Mouse (Mus musculus) layer of hippocampus, adult 11-12 months (tissue): Measurements from ENCODE around the gene Nfil3.
A peak's percentile ranks its signal among the peaks of the same experiment; 100 is the strongest.

ENCODE experiments used
- DNase-seq: peaks from one replicate; pipeline ENCODE4 v3.0.0; 2022; ENCODE audit warnings: low spot score

Gene Nfil3

DNA sequence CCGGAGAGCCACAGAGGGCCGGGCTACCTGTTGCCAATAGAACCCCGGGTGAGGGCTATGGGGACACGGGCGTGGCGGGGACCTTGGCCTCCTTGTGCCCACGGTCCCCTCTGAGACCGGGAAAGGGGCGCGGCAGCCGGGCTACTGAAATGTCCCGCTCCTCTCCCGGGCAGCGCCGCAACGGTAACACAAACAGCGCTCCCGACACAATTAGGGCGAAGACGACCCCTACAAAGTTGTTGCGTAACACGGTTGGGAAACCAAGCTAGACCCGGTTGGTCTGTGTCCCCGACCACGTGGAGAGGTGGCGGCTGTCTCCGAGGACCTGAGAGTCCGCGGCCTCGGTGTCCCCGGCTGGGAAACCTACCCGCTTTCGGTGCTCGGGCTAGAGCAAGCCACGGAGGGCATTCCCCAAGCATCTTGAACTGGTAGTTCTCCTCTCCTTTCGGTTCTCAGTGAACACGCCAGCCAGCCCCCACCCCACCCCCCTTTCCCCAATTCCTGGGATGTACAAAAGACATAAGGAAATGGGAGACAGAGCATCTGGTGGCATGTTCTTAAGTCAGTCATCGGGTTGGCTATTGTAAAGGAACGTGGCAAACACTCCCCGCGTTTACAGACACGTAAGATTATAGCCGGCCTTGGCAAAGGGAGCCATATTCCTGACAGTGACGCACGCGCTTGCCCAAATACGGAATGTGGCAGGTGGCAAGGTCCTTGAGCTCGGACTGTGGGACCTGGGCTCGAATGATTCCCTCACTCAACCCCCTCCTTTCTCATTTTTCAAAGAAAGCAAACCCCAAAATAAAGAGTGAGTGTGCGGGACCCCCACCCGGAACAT, 788 bp upstream of the Nfil3 start:
- peak; percentile 30 for DNase-seq

DNA sequence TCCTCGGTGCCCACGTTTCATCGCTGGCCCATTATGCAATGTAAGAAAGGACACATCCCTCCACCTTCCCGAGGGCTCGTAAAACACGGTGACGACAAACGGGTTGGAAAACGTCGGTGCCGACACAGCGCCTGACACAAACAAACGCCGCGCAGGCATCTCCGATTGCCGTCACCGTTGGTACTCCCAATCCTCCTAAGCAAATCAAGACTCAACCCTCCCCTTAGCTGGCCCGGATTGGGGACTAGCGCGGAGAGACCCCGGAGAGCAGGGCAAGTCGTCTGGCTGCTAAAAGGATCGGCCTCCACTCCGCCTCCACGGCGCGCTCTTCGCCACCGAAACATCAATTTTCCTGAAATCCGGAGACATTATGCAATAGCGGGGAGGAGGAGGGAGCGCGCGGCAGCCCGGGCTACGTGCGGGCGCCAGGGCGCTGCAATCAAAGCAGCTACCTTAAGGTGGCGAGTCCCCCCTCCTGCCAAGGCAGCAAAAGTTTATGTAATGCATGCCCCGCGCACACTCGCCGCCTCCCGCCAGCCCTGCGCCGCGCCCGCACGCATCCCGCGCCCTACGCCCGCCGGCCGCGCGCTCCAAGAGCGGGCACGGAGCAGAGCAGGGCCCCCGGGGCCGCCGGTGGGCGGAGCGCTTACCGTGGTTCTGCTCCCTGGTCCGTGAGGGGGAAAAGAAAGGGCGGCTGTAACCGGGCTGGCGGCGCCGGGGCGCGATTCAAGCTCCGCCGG, 492 bp downstream of the Nfil3 start:
- DNase-seq: peak; percentile 79

DNA sequence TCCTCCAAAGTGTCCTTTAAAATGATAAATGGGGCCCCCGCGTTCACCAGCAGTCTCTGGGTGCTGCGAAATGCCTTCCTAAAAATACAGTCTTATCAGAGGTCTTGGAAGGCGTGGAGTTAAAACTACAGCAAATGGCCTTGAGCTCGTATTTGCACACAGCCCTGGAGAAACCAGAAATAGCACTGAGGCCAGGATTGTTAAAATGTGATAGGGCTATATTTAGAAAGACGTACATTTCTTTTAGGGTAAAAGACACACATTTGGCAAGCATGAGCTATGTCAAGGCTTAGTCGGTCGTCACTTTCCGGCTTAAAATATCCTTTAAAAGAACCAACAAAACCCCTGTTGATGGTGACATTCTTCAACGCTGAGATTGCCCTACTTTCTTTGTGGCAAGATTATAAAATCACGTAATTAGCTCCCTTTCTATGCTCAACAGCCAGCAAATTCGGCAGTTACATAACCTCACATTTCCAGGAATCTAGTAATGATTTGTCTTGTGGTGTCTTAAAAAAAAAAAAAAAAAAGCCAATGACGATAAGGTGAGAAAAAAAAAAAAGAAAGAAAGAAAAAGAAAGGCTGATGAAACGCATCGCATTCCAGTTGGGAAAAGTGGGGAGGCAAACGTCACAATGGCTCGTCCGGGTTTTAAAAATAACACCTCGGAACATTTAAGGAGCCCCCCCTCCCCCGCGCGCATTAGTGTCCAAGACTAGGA, 1.4 kb downstream of the Nfil3 start:
- no peak for DNase-seq

DNA sequence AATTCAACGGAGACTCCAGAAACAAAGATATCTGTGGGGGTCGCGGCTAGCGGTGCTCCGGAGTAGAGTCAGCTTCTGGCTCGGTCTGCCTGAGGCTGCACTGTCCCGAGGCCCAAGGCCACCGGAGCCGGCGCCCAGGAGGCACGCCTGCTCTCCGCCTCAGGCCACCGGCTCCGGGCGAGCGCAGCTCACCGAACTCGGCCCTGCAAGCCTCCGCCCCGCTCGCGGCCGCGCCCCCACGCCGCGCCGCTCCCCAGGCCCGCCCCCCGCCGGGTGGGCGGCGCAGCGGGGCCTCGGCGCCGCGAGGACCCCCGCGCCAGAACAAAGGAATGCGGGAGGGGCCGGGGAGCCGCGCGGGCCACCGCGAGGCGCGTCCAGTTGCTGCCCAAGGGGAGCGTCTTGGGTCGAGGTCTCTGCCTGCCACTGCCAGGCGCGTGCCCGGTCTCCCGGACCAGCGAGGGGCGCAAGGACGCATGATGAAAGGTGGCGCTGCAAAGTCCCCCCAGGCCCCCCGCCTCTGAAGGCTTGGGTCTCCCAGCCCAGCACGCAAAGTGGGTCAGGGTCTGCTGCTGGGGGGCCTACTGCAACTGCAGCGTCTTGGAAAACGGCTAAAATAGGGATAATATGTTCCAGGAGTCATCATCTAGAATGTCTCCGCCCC, 2.4 kb downstream of the Nfil3 start:
- no peak for DNase-seq

DNA sequence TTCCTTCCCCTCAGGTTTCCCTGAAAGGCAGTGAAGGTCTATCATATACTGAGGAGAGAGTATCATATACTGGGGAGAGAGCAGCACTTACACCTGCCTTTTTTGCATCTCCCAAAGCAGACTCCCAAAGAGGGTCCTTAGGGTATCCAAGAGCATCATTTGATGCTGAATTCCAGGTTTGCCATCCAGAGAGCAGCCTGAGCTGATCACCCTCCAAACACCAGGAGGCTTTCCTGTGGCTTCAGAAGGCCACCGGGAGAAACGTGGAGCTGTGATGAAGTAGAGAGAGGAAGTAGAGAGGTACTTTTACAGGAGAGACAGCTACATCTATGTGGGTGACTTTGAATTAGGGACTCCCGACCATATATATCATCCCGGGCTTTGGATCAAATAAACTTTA, 3.1 kb downstream of the Nfil3 start:
- no peak for DNase-seq

DNA sequence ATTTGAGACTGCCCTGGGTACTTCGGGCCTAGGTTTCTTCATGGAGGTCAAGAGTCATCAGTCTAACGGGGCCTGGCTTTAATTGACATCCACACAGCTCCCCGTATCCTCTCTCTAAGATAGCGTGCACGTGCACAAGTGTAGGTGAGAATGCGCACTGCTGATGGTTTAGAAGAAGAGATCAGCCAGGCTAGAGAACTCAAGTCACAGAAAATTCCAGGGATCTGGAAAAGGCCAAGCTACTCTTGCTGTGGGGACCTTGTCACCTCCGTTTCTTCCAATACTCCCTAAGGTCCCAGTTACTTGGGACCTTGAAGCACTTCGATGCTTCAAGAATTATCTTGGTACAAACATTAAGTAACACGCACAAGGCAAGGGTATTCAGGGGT, 3.7 kb downstream of the Nfil3 start:
- no peak for DNase-seq

DNA sequence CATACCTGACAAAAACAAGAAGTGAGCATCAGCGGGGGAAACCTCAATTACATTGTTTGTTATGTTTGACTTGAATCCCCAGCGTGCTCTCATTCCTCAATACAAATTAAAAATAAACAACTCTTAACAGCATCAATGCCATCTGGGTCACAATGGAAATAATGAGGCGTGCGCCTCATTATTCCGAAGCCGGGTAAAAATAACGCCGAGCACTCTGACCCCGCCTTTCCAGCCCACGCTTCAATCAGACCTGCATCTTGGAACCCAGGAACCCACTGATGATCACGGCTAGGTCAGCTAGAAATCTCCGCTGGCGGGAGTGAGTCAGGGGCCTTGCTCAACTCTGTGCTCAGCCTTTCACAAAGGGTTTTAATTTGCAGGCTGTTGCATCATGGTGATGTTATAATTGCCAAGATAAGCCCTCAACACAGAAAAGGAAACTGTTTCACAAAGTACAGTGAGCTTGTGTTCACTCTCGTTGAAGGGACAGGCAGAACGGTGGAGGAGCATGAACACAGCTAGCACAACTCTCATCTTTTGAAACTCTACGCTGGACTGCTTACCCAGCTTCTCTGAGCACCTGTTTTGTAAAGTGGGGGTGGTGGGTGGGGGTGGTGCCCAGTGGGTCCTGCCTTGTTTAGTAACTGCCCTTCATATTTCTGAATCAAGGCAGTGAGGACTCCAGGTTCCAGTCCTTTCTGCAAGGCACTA, 4.2 kb downstream of the Nfil3 start:
- peak; percentile 29 for DNase-seq

DNA sequence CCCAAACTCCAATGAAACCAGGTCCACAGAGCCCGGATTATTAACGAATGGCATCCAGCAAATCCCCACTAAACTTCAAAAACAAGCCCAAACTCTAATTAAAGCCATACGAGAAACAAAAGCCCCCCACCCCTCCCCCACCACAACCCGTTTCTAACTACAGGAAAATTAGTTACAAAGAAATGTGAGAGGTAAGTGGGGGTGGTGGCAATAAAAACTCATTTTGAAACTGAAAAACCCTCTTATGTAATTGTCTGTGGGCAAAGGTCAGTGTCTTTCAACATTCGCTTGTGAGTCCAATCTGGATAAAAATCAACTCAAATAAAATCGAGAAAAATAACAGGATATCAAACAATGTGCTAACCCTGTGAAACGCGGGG, 4.8 kb downstream of the Nfil3 start:
- no peak for DNase-seq

DNA sequence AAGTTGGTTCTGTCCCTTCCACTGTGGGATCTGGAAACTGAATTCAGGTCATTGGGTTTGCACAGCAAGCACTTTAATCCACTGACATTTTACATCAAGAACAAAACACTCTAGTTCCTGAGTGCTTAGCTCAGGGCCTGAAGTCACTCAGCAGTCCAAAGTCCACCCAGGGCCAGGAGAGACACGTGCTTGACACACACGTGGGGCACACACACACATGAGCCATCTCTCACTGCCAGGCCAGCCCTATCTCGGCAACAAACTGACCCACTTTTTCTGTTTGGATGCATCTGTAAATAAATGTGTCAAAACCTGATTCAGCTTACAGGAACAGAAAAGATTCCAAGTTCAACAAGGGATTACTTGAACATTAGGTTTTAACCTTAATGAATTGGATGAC, 6.2 kb downstream of the Nfil3 start:
- no peak for DNase-seq

DNA sequence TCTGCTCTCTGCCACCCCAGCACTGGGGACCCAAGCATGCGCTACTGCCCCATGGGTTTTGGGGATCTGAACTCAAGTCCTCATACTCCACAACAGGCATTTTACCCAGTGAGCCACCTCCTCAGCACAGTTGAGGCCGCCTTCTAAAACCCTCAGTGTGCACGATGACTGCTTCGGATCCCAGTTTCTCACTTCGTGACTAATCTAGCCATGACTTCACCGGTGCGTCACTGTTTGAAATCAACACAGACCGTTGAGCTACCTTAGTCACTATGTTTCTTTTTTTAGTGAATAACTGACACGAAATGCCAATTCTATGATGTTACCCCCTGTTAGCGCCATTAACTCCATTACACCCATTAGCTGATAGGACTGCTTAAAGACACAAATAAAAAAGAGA, 7.4 kb downstream of the Nfil3 start:
- DNase-seq: no peak

DNA sequence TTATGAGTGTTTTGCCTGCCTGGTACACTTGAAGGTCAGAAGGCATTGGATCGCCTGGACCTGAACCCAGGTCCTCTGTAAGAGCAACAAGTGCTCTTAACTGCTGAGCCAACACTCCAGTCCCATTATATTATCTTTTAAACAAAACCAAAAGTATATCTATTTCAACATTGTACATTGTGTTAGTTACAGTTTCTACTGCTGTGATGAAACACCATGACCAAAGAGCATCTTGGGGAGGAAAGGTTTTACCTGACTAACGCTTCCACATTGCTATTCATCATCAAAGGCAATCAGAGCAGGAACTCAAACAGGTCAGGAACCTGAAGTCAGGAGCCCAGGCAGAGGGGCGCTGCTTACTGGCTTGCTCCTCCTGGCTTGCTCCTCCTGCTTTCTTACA, 8.2 kb downstream of the Nfil3 start:
- DNase-seq: no peak

DNA sequence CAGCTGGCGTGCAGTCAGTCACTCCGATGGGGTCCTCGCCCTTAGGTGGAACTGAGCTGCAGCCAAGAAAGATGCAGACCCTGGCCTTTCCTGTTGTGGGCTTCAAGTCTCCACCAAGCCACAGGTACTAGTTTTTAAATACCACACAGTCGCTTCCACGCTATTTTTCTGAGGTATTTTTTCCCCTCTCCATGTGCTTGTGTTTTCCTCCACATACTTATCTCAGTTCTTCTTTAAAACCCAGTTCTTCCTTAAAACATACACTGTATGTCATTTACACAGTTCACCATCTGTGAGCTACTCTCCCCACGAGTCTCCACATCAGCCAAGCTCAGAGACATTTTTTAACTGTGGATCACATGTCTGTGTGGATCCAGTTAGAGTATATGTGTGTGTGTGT, 10.0 kb downstream of the Nfil3 start:
- no peak for DNase-seq

DNA sequence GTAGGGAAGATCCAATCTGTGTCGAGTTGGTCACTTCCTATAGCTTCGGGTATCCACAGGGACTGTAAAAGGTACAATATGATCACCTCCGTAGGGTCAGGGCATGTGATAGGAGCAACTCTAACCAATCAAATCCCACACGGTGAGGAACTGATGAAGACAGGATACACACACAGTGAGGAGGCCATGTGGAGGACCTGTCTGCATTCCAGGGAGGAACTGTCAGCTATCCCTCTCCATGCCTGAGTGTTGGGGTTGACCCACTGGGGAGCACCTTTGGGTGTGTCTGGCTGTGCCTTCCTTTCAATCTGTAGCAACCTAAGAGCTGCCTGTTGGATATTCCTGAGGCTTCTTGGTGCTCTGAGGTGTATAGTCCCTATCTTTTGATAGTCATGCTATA, 18.0 kb downstream of the Nfil3 start:
- no peak for DNase-seq

DNA sequence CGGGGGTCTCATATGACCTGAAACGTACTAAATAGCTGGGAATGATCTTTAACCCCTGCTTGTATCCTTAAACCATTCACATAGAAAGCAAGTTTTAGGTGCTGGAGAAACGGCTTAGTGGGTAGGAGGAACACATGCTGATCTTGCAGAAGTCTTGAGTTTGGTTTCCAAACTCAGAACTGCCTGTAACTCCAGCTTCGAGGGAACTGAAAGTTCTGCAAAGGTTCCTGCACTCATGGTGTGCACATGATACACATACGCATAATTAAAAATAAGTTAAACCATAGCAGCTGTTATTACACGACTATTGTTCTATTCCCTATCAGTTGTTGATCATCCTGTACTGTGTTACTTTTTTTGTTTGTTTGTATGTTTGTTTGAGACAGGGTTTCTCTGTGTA, 18.5 kb downstream of the Nfil3 start:
- no peak for DNase-seq

DNA sequence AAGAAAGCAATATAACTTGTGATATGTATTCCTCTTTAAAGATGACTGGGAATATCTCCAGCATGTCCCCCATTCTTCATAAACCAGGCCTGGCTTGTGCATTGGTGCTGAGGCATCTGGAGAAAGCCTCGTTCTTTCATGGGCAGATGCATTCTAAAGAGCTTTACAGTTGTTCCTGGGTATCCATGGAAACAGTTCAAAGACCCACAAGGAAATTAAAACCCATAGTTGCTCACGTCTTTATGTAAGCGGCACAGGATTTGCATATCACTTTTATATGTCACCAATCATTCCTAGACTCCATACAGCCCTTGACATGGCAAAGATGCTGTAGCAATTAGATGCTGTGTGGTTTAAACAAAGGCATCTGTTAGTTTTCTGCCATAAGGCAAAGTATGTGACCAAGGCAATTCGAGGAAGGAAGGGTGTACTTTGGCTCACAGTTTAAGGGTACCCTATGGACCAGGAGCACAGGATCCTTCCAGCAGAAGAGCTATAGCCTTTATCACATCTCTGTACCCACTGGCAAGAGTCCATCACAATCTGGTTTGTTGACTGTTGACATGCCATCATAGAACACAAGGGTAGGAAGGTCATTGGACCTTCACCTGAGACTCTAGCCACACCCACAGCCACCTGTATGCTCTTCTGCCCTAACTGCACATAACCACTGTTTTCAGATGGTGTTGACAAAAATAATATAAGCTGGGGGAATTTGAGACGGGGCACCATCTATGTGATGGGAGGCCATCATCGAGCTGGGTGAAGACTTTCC, 26.9 kb downstream of the Nfil3 start:
- no peak for DNase-seq

DNA sequence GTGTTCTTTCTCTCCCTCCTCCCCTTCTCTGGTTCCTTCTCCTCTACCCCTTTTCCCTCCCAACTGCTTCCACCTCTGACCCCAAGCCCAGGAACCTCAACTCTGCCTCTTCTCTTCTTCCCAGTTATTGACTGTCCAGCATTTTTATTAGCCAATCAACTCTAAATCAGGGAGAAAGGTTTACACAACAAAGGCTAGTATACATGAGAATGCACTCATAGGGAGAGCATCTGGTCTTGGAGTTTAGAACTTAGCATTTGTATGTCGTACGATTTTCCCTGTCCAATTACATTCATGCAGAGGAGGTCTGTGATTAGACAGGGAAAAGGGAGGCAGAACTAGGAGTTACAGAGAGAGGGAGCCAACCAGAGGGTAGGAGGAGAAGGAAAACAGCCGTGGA, 31.7 kb downstream of the Nfil3 start:
- DNase-seq: no peak

DNA sequence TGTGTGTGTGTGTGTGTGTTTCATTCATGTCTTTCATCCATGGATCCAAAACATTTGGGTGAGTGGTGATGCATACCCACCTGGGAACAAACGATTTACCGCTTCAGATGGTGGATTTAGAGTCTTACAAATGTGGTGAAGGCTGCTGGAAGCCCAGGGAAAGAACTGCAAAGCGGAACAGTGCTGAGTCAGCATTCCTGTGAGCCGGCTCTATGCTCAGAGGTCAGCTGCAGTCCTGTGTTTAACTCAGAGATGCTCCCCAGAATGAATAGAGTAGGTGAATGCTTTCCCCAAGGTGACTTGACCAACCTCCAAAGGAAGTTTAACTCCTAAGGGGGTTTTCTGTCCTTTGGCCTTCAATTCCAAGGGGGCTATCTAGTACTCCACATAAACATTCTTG, 33.3 kb downstream of the Nfil3 start:
- DNase-seq: no peak

DNA sequence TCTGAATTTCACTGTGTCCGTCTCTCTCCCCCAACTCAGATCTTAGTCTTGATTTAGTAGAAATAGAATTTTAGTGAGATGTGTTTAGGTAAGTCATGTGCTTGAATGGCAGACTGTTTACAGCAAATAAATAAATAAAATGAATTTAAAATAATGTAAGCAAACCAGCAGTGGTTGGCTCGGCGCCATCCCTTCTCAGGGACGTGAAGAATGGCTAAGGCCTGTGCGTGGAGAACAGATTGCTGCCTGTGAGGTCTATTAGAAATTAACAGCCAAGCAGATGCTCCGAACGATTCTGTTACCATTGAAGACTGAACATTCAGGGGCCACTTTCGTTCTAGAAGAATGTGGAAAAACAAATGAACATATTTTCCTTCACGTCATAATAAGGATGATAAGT, 35.1 kb downstream of the Nfil3 start:
- DNase-seq: no peak

DNA sequence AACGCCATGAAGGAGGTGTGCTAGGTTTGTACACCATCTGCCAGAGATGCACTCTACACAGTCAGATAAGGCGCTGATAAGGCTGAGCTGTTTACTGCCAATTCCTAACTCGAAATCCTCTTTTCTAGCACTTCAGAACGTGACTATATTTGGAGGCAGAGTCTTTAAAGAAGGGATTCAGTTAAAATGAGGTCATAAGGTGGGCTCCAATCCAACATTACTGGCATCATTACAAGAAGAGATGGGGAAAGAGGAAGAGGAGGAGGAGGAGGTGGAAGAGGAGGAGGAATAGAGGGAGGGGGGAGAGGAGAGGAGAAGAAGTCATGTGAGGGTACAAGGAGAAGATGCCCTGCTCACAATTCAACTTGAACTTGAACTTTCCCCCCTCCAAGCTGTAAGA, 36.8 kb downstream of the Nfil3 start:
- no peak for DNase-seq

DNA sequence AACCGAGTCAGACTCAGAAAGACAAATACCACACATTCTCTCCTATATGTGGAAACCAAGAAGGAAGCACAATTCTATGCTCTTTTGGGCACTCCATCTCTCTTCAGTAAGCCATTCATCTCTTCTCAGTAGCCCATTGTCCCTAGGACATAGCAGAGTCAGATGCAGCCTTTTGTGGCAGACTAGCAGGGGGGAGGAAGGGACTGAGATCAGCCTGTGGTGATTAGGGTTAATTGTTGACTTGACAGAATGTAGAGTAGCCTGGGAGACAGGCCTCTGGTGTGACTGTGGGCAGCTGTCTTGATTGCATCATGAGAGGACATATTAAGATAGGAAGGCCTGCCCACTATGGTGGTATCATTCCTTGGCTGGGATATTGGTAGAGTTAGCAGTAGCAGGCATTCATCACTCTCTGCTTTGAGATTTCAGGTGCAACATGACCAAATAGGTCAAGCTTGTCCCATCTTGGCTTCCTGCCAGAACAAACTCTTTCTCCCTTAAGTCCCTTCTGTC, 37.9 kb downstream of the Nfil3 start:
- DNase-seq: no peak

DNA sequence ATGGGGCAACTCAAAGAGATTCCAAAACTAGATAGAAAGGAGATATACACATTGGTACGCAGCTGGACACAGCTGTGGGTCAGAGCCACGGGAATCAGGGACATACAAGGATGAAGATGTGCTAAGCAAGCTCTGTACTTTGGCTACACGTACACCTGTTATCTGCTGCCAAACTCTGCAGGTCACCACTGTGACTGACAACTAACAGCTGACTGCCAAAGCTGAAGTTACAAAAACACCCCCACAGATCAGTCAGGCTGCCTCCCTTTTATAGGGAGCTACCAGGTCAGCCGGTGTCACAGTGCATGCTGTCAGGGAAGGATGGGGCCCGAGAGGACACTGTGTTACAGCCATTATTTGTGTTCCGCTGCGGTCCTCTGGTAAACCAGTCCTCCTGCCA, 39.9 kb downstream of the Nfil3 start:
- no peak for DNase-seq
